Mouse (Mus musculus): ENCODE measurements around the gene Arid5b.
A peak's percentile ranks its signal among the peaks of the same experiment; 100 is the strongest.

Arid5b gene

GRCm38 (mm10) chr10:68104881-68105781 lies 173.4 kb downstream of the Arid5b start:
- DNase-seq: peak; percentile 92

GRCm38 (mm10) chr10:68104481-68104880 lies 174.1 kb downstream of the Arid5b start:
- DNase-seq: peak; percentile 95

- peak; percentile 95 for DNase-seq
These were observed 174.6 kb downstream of the Arid5b start for GRCm38 (mm10) chr10:68103988-68104387.

GRCm38 (mm10) chr10:68103078-68103855 lies 175.3 kb downstream of the Arid5b start:
- peak; percentile 83 for DNase-seq

GRCm38 (mm10) chr10:68102566-68102965 lies 176.0 kb downstream of the Arid5b start:
- DNase-seq: peak; percentile 98

- DNase-seq: peak; percentile 91
These were observed 177.3 kb downstream of the Arid5b start for GRCm38 (mm10) chr10:68101251-68101650.

- peak; percentile 88 for DNase-seq
These were observed 178.0 kb downstream of the Arid5b start for GRCm38 (mm10) chr10:68100506-68100905.

- DNase-seq: peak; percentile 82
These were observed 178.7 kb downstream of the Arid5b start for GRCm38 (mm10) chr10:68099801-68100200.

GRCm38 (mm10) chr10:68097821-68098675 lies 180.5 kb downstream of the Arid5b start:
- peak; percentile 85 for DNase-seq

GRCm38 (mm10) chr10:68096395-68096794 lies 182.1 kb downstream of the Arid5b start:
- DNase-seq: peak; percentile 84

- DNase-seq: peak; percentile 78
These were observed 183.4 kb downstream of the Arid5b start for GRCm38 (mm10) chr10:68095136-68095535.

- DNase-seq: no peak
These were observed 185.0 kb downstream of the Arid5b start for GRCm38 (mm10) chr10:68093496-68093895.

- DNase-seq: peak; percentile 89
These were observed 186.7 kb downstream of the Arid5b start for GRCm38 (mm10) chr10:68091840-68092239.

GRCm38 (mm10) chr10:68091011-68091410 lies 187.5 kb downstream of the Arid5b start:
- DNase-seq: peak; percentile 92

- DNase-seq: peak; percentile 87
These were observed 188.0 kb downstream of the Arid5b start for GRCm38 (mm10) chr10:68090544-68090943.

GRCm38 (mm10) chr10:68090197-68090535 lies 188.4 kb downstream of the Arid5b start:
- peak; percentile 99 for DNase-seq

- DNase-seq: peak; percentile 85
These were observed 188.9 kb downstream of the Arid5b start for GRCm38 (mm10) chr10:68089435-68090196.

- DNase-seq: peak; percentile 66
These were observed 190.8 kb downstream of the Arid5b start for GRCm38 (mm10) chr10:68087722-68088121.

GRCm38 (mm10) chr10:68086973-68087372 lies 191.6 kb downstream of the Arid5b start:
- peak; percentile 62 for DNase-seq

GRCm38 (mm10) chr10:68085574-68085973 lies 193.0 kb downstream of the Arid5b start:
- peak; percentile 93 for DNase-seq

GRCm38 (mm10) chr10:68081712-68082111 lies 196.8 kb downstream of the Arid5b start:
- DNase-seq: peak; percentile 98

All from heart, adult 11 months (tissue).